Mouse (Mus musculus): ENCODE data around the gene Il17a.
"Not testable (repeated sequence)": the region's sequence is repeated elsewhere in the genome, so short reads cannot be mapped to it uniquely, and the experiment has no call there.

Il17a gene

DNA sequence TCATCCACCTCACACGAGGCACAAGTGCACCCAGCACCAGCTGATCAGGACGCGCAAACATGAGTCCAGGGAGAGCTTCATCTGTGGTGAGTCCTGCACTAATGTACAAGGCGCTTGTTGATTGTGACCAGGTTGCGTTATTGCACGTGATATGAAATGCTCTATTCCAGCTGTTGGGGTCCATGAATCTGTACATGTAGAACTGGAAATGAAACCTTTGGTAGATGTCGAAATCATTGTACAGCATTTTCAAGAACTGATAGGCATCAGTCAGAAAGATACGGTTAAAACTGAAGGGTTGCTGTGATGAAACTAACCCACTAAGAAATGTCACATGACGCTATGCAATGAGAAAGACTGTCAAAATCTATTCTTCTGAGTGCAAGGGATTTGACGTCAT is at the start of gene Il17a:
Gene Il17a, plus strand, starts transcription at position 3 of the 400 bp plus-strand sequence.
- DNase-seq (ENCODE audit: low spot score) = no peak

DNA sequence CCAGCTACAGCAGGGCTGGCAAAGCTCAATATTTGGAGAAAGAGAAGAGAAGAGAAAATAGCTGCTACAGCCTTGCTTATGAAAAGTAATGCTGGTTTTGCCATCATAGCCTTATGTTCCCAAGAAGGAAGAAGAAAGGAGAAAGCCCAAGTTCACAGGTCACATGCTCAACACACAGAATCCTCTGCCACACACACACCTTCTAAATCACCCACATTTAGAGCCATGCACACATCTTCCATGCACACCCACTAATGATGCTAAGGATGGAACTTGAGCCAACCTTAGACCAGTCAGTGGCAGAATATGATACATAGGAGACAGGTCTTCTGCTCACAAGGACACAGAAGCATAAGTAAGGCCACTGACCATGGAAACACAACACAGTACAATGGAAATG is 47.9 kb upstream of the Il17a start:
- DNase-seq (ENCODE audit: low spot score) = no peak

DNA sequence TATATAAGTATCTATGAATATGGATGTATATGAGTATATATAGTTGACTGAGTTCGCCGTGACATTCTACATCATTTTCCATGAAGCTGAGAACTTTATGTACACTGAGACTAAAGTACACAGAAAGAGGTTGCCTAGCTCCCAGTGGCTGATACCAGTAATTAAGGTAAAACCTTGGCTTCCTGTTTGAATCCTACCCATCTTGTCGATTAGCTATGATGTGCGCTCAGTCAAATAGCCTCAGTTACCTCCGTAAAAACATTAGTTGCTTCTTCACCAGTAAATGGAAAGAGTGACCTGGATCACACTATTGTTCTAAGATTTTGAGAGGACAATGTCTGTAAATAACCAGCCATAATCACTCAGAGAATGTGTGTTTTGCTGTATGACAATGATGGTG is 47.3 kb upstream of the Il17a start:
- DNase-seq (ENCODE audit: low spot score) = no peak

DNA sequence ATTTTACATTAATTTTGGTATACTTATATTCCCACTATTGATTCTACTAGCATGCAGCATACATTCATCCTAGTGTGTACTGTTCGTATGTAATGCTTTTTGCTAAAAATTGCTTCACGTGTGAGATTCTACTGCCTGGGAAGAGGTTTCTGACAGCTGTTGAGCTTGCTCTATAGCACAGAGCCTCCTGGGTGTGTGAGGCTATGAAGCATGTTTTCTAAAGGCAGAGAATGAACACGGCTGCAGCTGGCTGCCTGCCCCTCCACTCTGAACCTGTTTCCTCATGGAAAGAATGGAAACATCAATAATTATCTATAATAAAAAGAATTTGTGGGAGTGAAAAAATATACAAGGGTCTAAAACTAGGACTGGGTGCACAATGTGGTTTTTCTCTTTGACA is 46.9 kb upstream of the Il17a start:
- DNase-seq (ENCODE audit: low spot score) = no peak

DNA sequence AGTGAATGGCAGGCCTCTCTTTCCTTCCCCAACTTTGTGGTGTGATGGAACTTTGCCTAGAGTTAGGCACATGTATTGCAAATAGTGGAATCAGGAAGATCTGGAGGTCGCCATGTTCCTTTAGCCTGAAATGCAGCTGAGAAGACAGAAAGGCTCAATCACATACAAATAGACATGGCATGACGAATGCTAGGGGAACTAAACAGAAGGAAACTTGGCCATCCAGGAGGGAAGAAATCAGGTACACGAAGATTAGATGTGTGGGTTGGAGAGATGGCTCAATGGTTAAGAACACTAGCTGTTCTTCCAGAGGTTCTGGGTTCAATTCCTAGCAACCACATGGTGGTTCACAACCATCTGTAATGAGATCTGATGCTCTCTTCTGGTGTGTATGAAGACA is 46.3 kb upstream of the Il17a start:
- DNase-seq (ENCODE audit: low spot score) = no peak

DNA sequence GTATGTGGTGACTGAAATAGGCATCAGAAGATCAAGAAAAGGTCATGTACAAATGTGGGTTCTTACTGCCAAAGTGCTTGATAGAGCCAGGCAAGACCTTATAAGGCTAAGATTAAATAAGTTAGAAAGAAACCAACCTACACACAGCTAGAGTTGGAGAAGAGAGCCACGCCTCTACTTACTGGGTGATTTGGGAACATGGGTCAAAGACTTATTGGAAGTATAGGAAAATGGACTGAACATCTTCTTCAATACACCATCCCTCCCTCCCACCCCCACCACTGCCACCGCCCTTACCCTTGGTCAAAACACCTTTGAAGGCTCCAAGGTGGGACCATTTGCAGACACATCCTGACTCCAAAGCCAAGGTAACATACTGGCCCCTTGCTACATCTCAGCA is 45.3 kb upstream of the Il17a start:
- DNase-seq (ENCODE audit: low spot score) = no peak

DNA sequence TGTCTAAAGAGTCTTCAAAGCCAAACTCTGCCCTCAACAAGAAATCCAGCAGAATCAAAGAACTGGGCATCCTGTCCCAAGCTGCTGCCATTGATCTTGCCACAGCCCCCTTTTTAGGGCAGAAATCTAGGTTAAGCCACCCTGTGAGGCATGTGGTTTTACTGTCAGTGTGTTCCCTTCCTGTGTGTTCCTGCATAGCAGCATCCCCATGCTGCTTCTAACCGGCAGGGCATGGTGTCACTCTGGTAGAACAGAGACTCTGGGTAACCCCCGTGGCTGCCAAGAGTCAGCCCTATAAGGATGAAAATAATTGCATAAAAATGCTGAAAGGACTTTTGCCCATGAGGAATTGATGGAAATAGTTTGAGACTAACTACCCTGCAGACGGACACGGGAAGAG is 44.8 kb upstream of the Il17a start:
- DNase-seq (ENCODE audit: low spot score) = no peak

DNA sequence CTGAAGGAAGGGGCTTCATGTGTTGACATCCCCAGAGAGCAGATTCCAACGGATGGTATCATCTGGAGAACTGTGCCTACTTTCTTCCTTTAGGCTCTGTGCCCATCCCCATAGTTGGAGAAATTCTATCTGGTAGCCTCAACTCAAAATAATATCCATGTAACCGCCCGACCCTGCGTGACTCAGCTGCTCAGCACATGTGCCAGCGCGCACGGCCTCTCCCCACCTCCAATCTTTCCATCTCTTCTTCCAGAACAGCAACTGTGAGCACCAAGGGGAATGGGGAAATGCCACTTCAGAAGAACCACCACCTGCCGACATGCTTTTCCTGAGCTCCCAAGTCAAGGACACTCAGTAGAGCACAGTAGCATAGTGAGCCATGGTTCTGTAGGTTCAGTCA is 39.4 kb upstream of the Il17a start:
- DNase-seq (ENCODE audit: low spot score) = no peak

DNA sequence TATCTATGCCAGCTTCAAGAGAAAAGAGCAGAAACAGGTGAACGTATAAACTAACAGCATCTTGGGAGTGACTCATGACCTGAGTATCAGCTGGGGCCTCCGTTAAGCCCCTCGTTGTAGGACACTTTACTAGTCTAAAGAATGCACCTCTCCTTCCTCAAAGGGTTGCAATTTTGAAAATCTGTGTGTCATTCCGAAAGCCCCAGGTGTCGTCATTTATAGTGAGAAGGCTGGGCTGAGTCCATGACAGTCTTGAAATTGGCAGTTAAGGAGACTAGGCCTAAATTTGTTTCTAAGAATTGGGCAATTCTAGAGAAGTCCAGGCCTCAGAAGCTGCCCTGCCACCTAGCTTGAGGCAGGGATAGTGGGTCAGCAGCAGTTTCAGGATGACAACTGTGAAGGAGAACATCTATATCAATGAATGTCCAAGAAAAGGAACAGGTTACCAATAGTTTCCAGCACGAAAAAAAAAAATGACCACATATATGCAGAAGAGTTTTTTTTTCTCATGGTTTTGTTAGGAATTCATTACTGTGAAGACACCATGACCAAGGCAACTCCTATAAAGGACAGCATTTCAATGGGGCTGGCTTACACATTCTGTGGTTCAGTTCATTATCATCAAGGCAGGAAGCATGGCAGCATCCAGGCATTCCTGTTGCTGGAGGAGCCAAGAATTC is 36.9 kb upstream of the Il17a start:
- DNase-seq (ENCODE audit: low spot score) = no peak

DNA sequence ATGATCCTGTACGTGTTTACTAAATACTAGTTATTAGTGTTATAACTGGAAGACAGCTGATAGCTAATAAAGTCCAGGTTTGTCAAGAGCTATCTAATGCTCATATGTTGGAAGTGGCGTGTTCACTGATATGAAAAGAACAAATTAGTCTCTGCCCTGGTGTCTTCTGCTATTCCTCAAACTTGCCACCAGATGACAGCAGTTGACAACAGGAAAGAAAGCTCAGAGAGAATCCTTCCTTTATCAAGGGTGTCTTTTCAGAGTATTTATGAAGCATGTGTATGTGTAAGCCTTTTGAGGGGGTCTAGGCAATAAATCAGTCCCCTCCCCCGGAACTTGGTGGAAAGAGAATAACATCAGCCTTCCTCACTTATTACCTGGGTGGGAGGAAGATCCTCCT is 30.7 kb upstream of the Il17a start:
- DNase-seq (ENCODE audit: low spot score) = no peak

DNA sequence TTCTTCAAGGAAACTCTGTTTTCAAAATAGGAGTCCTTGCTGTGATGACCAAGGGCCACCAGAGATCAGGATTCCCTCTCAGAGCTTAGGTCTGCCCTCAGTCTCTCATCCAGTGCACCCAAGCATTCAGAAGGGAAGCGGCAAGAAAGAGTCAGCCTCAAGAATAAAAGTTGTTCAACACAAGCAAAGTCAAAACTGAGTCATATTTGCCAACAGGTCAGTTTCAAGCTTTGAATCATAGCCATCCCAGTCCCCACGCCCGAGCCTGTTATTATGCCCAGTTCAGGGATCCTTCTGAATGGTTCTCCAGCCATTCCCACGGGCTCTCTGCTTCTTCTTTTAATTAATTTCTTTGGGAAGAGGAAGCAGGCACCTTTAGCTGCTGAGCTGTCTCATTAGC is 5.9 kb downstream of the Il17a start:
- DNase-seq (ENCODE audit: low spot score) = no peak

DNA sequence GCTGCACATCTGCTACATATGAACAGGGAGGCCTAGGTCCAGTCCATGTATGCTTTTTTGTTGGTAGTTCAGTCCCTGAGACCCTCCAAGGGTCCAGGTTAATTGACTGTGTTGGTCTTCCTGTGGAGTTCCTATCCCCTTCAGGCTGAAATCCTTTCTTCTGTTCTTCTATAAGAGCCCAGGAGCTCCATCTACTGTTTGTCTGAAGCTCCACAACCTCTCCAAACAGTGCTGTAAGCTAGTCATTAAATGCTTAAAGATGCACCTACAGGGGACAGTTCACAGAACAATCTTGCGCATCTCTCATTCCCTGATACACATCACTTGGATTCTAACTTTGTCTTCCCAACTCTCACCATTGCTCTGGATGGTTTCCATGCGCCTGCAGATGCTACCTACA is 7.8 kb downstream of the Il17a start:
- DNase-seq (ENCODE audit: low spot score) = no peak

DNA sequence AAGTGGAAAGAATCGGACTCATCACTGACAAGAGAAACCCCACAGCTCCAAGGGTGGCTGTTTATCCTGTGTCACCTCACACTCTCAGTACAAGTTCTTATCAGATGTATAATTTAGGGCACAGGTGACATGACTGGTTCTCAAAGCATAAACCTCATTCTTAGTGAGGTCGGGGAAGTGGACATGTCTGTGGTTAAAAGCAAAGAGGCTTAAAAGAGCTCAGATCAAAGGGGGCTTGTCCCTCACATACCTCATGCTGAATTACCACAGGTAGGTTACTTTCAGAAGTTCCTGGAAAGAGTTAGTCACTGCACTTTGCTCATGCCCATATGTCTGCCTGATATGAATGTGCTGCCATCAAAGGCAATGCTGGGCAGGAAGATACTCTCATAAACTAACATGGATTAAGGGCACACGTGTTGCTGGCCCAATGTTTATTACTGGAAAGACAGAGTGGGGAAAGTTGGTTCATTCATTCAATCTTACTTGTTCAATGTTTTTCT is 9.8 kb downstream of the Il17a start:
- DNase-seq (ENCODE audit: low spot score) = no peak

DNA sequence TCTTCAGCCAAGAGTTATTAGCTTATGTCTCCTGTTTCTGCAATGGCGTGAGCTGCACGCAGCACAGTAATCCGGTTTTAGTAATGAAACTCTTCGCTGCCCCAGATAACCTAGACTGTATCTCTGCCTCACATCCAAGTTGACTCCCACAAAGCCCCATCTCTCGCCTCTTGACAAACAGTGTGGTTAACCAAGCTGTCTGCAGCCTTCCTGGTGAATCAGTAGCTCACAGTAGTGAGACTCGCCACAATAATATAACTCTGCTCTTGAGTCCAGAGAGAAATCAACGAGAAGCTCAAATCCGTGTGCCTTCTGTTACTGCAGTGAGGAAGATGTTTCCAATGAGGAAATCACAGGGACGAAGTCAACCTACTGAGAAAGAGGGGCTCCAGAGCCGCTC is 23.7 kb downstream of the Il17a start:
- DNase-seq (ENCODE audit: low spot score) = no peak

DNA sequence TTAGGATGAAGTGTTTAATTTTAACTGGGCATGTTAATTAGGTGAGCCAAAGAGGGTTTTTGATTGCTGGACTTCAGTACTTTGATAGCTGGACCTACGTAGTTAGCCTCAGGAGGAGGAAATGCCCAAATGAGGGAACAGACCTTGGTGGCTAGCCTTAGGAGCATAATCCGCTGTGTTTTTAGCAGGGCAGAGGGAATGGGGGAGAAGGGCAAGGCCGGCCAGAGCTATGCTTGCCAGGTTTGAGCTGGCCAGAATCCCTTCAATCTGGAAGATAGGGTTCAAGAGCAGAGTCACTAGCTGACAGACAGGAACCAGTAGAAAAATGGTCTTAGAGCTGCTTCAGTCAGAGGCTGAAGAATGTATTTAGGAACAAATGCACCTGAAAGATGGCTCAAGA is 26.9 kb downstream of the Il17a start:
- DNase-seq (ENCODE audit: low spot score) = no peak

DNA sequence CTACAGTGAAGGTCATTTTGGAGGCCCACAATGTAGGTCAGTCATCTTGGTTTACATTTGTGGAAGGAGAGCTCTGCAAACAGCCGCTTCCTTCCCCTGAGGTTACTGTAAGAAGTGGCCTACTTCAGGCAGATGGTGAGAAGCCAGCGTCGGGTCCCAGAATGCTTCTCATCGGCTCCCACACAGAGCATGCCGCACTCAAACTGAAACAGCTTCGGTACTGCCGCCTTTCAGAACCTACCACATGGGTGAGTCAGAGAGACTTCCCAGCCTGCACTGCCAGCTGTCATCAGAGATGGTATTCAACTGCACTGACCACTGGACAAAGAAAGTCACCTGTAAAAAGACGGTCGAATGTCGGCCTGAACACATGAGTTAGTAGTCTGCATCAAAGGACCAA is 29.1 kb downstream of the Il17a start:
- no peak for DNase-seq (ENCODE audit: low spot score)

DNA sequence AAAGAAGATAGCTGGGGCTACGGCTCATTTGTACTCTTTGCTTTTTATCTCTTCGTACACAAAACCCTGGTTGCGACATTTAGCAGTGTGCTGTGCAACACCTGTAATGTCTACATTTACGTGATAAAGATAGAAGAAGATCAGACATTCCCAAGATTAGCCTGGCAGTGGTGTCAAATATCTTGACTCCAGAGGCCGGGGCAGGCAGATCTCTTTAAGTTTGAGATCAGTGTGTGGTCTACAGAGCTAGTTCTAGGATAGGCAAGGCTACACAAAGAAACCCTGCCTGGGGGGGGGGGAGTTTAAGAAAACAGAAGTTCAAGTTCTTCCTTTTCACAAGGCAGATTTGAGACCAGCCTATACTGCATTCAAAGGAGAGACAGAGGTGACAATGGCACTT is 29.6 kb downstream of the Il17a start:
- no peak for DNase-seq (ENCODE audit: low spot score)

DNA sequence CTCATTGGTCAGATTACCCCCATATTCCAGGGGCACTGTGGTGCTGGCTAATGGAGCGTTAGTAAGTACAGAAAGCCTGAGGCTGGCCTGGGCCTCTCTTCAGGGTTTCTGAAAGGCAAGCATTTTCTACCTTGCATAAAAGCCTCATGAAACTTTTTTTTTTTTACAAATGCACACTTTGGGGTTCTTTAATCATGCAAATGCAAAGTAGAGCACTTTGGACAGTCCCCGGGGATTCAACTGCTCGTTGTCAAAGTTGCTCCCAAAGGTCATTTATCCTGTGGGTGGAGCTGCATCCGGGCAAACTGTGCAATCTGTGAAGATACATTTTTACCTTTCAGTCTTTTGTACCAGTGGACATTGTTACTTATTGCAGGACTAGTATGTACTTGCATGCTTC is 30.7 kb downstream of the Il17a start:
- DNase-seq (ENCODE audit: low spot score) = no peak

DNA sequence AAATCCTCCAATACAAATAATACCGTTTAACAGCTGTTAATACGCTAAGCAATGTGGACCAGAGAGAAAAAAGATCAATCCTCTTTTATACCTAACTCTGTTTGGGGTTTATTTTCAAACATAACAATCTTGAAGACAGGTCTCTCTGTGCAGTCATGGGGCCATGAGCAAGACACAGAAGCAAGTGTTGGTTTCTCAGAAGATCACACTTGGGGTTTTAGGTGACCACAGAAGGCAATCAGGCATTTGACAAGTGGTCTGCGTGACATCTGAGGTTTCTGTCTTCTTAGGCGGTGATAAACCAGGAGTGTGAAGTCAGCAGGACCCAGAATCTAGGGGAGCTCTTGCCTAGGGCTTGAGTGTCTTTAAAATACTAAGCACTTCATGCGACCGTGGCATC is 35.8 kb downstream of the Il17a start:
- DNase-seq (ENCODE audit: low spot score) = no peak

DNA sequence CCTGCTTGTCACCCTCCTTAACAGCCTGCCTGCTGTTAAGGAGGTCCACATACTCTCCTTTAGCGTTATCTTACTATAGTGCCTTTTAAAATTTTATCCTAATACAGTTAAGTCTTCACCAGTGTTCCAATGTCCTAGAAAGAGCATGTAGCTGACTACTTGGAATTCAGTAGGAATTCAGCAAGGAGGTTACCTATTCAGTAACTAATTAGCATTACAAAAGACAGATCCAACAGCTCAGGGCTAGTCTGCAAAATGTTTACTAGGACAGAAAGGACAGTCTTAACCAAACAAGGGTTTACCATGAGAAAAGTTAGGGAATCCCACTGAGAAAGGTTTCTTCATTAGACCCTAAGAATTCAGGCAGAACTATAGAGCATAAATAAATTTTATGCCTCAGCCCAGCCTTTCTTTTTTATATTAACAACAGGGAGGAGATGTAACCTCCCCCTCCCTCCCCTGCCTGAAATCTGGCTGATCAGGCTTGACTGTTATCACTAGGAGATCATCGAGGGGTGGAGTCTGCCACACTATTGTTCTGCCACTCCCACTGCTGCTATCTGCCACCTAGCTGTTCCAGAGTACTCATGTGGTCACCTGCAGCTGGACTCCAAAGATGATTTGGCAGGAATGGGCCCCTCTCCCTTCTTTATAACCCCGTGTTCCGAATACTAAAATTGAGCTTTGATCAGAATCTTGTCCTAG is 43.5 kb downstream of the Il17a start:
- DNase-seq (ENCODE audit: low spot score) = not testable (repeated sequence)

DNA sequence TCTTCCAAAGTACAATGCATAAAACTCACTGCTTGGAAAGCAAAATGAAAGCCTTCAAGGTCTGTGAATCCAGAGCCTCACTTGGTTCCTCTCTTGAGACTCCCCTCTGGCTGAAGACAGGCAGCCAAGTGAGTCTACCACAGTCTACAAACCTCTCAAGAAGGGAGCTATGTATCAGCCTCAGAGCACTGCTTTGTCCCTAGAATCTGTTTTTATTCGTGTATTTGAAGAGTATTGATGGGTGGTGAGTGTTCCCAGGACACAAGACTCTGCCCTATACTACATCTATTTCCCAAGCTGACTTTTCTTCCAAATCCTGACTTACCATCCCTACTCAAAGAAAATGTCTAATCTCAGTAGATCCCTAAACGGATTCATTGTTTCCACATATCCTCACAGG is 47.7 kb downstream of the Il17a start:
- no peak for DNase-seq (ENCODE audit: low spot score)

Measured in ovary, postnatal 10 days (tissue).